Mouse (Mus musculus): Measurements from ENCODE around the gene Gm4131. TPM values are rescaled to one million over a fixed set of nuclear protein-coding genes. Genes with fewer than 3 reads are reported as not detected.
A peak's percentile ranks its signal among the peaks of the same experiment; 100 is the strongest.

Gene Gm4131
- polyA plus RNA-seq, 1 experiment from 2014 or later, result not detected

DNA sequence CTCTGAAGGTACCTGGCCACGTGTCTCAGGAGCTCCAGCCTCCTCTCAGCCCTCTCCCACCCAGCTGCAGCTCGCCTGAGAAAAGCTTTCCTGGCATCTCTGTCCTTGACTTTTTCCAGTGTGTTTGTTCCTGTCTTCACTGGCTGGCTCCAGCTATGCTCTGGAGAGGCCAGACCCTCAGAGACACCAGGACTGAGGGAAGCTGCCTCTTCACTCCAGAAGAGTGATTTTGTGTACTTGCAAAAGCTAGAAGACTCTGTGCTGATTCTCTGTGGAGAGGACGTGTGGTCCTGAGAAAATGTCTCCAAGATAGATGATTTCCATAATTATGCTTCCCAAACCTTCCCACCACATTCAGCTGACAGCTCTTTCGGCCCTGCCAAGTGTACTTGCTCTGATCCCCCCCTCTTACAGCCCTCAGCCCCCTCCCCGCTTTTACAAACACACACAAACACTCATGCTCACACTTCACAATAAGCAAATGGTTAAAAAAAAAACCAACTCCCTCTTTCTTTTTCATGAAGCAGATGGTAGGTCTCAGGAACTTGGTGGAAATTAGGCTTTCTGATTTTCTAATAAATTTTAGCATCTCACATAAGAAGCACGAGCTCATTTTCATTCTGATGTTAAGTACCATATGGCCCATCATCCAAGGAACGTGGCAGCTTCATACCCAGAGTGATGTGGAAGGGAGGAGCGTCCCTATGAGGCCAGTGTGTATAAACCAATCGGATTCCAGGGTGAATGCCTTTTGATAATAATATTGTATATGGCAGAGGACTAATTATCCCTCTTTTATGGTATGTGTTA, 111.8 kb downstream of the Gm4131 start:
- peaks cover 4% of the 10 kb centered on the region; the same call in 1 of the 2 replicates for H3K4me1 ChIP-seq
- H3K9ac ChIP-seq, result no peak overlapping the region
- 60% methylated on average over 9 of the region's 9 CpGs for WGBS
- no peak overlapping the region for H3K4me2 ChIP-seq (replicated peaks)
- no peak overlapping the region for H3K27ac ChIP-seq
- H3K27me3 ChIP-seq, result peaks cover 2% of the 10 kb centered on the region; the same call in 1 of the 2 replicates
- H3K9me3 ChIP-seq (replicated peaks), result no peaks in the 10 kb centered on the region
- H3K36me3 ChIP-seq, result no peaks in the 10 kb centered on the region
- H3K4me3 ChIP-seq, result no peak overlapping the region
- peak; percentile 46; the same call in 1 of the 2 replicates for ATAC-seq (ENCODE audit: low FRiP score)

DNA sequence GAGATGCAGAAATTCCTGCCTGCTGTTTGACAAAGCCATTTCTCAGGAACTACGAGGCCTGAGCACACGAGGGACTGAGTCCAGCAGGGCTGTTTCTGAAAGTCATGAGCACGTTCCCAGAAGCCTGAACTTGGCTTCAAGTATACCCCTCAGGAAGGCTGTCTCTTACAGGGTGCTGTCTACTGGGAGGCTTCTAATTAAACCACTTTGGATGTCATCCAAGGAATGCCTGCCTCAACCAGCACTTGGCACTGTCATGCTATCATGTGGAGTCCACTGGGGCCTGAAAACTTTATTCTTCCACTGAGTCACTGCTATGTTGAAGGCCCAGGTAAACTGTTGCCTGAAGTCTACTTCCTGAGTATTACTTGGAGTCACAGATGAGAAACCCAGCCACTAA, 112.6 kb downstream of the Gm4131 start:
- no peak for ATAC-seq (ENCODE audit: low FRiP score)
- H3K4me2 ChIP-seq (replicated peaks), result no peak overlapping the region
- peaks cover 2% of the 10 kb centered on the region; the same call in 1 of the 2 replicates for H3K27me3 ChIP-seq
- WGBS, result 66% methylated on average over 3 of the region's 3 CpGs
- no peak overlapping the region for H3K27ac ChIP-seq
- H3K4me3 ChIP-seq, result no peak overlapping the region
- no peaks in the 10 kb centered on the region for H3K36me3 ChIP-seq
- peaks cover 4% of the 10 kb centered on the region; the same call in 1 of the 2 replicates for H3K4me1 ChIP-seq
- H3K9me3 ChIP-seq (replicated peaks), result no peaks in the 10 kb centered on the region
- H3K9ac ChIP-seq, result no peak overlapping the region

DNA sequence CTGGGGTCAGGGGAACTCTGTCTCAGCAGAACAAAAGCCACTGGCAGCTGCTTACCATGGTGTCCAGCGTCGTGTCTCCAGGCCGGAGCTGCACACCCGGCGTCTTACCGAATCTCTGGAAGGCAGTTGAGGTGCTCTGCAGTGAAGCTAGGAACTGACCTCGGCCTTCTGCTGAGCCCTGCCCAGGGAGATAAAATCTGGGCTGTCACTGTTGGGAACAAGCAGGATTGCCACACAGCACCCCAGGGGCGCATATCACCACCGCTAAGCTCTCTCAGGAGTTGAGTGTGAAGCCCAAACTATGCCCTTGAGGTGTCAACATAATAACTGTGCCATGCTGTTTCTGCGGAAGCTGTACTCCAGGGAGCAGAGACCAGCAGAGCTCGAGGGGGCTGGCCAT, 113.4 kb downstream of the Gm4131 start:
- Histone ChIP-seq H3K4me3 (no peak overlapping the region), H3K4me1 (peaks cover 4% of the 10 kb centered on the region; the same call in 1 of the 2 replicates), H3K9me3 (replicated peaks) (no peaks in the 10 kb centered on the region), H3K36me3 (no peaks in the 10 kb centered on the region), H3K4me2 (replicated peaks) (no peak overlapping the region), H3K27ac (no peak overlapping the region), H3K27me3 (peaks cover 2% of the 10 kb centered on the region; the same call in 1 of the 2 replicates), H3K9ac (no peak overlapping the region)
- ATAC-seq (ENCODE audit: low FRiP score), result no peak
- 78% methylated on average over 11 of the region's 11 CpGs for WGBS

DNA sequence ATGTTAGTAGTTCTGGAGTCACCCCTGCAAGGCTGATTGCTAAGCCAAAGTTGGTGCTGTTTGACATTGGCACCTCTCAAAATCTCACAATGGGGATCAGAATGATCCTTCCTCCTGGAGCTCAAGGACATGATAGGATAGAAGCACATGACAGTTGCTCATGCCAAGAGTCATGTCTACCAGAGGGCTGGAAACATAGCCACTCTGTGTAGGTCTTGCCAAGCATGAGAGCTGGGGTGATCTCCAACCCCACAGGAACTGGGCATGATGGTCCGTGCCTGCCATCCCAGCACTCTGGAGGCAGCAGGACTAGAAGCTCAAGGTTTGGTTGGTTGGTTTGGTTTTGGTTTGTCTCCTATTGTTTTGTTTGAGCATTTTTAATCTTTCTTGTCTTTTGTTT, 116.0 kb downstream of the Gm4131 start:
- no peak overlapping the region for H3K4me3 ChIP-seq
- H3K9me3 ChIP-seq (replicated peaks), result no peaks in the 10 kb centered on the region
- no peaks in the 10 kb centered on the region for H3K4me1 ChIP-seq
- H3K9ac ChIP-seq, result no peak overlapping the region
- ATAC-seq (ENCODE audit: low FRiP score), result no peak
- no peak overlapping the region for H3K4me2 ChIP-seq (replicated peaks)
- no peak overlapping the region for H3K27ac ChIP-seq
- no peaks in the 10 kb centered on the region for H3K27me3 ChIP-seq
- WGBS, result 90% methylated on average over 1 of the region's 1 CpGs
- no peaks in the 10 kb centered on the region for H3K36me3 ChIP-seq

DNA sequence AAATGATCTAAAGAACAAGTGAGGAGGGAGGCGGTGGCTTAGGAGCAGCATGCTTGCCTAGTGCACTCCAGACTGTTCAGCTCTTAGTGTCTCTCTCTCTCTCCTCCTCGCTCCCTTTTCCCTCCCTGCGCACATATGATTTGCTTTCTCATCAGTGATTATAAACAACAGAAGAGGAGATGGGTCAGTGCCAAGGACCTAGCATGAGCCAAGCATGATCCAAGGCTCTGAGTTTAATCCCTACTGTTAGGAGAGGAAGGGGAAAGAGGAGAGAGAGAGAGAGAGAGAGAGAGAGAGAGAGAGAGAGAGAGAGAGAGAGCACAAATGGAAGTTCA, 119.5 kb downstream of the Gm4131 start:
- no peak overlapping the region for H3K4me3 ChIP-seq
- H3K27ac ChIP-seq, result no peak overlapping the region
- no peaks in the 10 kb centered on the region for H3K4me1 ChIP-seq
- H3K4me2 ChIP-seq (replicated peaks), result no peak overlapping the region
- no peak for ATAC-seq (ENCODE audit: low FRiP score)
- WGBS, result 82% methylated on average over 3 of the region's 3 CpGs
- no peaks in the 10 kb centered on the region for H3K36me3 ChIP-seq
- H3K9me3 ChIP-seq (replicated peaks), result no peaks in the 10 kb centered on the region
- H3K27me3 ChIP-seq, result no peaks in the 10 kb centered on the region
- no peak overlapping the region for H3K9ac ChIP-seq

DNA sequence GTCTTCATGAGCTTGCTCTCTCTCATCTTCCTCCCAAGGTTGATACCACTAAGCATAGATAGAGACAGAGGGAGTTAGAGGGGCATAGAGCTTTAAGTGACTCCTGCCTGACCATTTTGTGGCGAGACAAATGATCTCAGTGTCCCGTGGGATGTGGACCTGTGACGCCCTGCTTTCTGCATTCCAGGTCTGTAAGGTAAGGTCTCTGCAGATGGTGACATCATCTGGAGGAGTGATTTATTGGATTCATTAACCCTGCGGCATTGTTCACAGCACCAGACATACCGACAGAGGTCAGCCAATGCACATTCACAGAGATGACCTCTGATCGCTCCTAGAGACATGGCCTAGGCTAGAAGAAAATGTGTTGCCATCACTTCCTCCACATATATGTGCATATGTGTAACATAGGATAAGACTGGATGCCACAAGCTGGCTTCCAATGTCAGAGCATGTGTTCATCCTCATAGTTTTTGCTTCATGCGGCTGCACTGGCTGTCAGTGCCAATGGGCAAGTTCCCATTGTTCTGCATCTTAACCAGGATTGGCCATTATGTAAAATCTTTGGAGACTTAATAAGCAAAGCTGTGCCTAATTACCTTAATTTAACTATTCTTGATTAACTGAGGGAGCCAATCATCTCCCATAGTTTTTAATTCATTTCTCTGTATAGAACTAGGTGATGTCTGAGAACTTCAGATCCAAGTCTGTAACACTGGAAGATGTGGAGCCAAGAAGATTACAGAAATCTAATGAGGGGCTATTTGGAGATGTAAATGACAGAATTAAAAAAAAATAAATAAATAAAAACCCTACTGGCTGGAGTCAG, 120.1 kb downstream of the Gm4131 start:
- no peaks in the 10 kb centered on the region for H3K27me3 ChIP-seq
- WGBS, result 68% methylated on average over 7 of the region's 7 CpGs
- no peaks in the 10 kb centered on the region for H3K36me3 ChIP-seq
- H3K4me2 ChIP-seq (replicated peaks), result no peak overlapping the region
- no peaks in the 10 kb centered on the region for H3K9me3 ChIP-seq (replicated peaks)
- ATAC-seq (ENCODE audit: low FRiP score), result no peak
- H3K9ac ChIP-seq, result no peak overlapping the region
- no peaks in the 10 kb centered on the region for H3K4me1 ChIP-seq
- H3K4me3 ChIP-seq, result no peak overlapping the region
- no peak overlapping the region for H3K27ac ChIP-seq

DNA sequence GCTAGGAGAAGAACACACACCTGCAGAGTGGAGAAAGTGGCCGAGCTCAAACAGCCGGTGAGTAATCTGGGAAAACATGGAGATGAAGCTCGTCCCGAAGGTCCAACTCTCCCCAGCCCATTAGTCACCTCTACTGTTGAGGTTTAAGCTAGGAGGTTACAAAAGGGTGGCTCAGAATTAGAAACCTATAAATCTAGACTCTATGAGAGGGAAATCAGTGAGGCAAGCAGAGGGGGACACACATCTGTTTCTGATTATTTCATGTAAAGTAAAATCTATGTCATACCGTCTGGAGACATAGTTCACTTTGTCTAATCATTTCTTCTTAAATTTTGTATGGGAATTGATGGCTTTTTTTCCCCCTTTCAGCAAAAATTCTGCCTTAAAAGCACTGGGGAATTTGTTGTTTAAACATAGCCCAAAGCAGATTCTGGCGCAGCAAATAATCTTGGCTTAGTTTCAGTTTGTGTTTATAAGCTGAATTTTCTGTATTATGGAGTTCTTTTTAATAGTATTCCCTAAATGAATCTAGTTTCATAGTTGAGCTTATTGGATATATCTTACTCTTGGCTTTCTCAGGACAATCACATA, 122.8 kb downstream of the Gm4131 start:
- H3K4me1 ChIP-seq, result no peaks in the 10 kb centered on the region
- H3K9me3 ChIP-seq (replicated peaks), result no peaks in the 10 kb centered on the region
- H3K27me3 ChIP-seq, result no peaks in the 10 kb centered on the region
- 75% methylated on average over 6 of the region's 6 CpGs for WGBS
- no peak overlapping the region for H3K4me3 ChIP-seq
- H3K36me3 ChIP-seq, result no peaks in the 10 kb centered on the region
- H3K9ac ChIP-seq, result no peak overlapping the region
- no peak overlapping the region for H3K4me2 ChIP-seq (replicated peaks)
- no peak overlapping the region for H3K27ac ChIP-seq
- no peak for ATAC-seq (ENCODE audit: low FRiP score)

DNA sequence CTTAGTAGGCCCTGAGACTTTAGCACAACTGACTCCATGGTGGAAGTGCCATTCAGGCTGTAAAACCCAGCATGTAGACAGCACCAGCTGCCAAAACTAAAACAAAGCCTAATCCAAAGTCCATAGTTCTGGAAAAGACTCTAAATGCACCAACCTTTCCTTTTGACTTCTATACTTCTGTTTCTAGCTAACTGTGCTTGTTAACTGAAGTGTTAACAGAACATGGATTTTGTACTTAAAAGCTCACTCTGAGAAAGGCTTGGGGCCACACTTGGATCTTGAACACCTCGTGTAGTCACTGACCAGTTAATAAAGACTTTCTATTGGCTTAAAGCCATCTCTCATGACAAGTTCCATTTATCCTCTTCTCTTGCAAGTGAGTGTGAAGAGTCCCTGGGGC, 123.8 kb downstream of the Gm4131 start:
- 82% methylated on average over 1 of the region's 1 CpGs for WGBS
- Histone ChIP-seq H3K4me3 (no peak overlapping the region), H3K4me2 (replicated peaks) (no peak overlapping the region), H3K4me1 (no peaks in the 10 kb centered on the region), H3K9ac (no peak overlapping the region), H3K9me3 (replicated peaks) (no peaks in the 10 kb centered on the region), H3K27ac (no peak overlapping the region), H3K27me3 (no peaks in the 10 kb centered on the region), H3K36me3 (no peaks in the 10 kb centered on the region)
- ATAC-seq (ENCODE audit: low FRiP score), result no peak

DNA sequence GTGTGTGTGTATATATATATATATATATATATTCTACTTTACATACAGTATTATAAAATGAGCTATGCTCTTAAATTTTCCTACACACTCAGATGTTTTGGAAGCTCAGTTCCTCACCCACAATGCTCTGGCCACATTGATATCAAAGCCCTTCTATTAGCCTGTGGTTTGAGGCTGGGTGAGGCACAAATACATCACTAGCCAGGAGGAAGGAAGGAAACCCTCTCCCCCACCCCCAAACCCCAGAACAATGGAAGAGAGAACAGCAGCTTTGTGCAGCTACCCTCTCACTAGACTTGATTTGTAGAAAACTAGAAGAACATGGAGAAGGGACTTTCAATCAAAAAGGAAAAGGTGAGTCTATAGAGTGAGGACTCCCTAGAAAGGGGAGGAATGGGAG, 126.7 kb downstream of the Gm4131 start:
- no peak for ATAC-seq (ENCODE audit: low FRiP score)
- Histone ChIP-seq H3K4me1 (no peaks in the 10 kb centered on the region), H3K9ac (no peak overlapping the region), H3K36me3 (no peaks in the 10 kb centered on the region), H3K9me3 (replicated peaks) (no peaks in the 10 kb centered on the region), H3K27me3 (no peaks in the 10 kb centered on the region), H3K27ac (no peak overlapping the region), H3K4me3 (no peak overlapping the region), H3K4me2 (replicated peaks) (no peak overlapping the region)

DNA sequence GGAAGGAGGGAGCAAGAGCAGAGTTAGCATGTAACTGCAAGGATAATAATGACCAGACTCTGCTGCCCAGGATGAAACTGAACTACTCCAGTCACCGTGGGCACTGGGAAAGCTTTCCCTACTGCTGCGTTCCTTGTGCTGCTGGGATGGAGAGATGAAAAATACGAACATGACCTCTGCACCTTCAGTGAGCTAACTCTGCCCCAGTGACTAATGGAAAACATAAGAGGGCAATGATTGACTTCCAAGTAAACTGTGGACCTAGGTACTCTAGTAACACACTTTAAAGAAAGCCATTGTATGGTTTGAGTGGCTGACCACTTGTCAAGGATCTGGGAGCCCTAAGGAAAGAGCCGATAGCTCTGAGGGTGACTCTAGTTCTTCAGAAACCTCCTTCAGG, 128.5 kb downstream of the Gm4131 start:
- 82% methylated on average over 4 of the region's 4 CpGs for WGBS
- Histone ChIP-seq H3K27ac (no peak overlapping the region), H3K9me3 (replicated peaks) (no peaks in the 10 kb centered on the region), H3K27me3 (no peaks in the 10 kb centered on the region), H3K9ac (no peak overlapping the region), H3K36me3 (no peaks in the 10 kb centered on the region), H3K4me1 (no peaks in the 10 kb centered on the region), H3K4me2 (replicated peaks) (no peak overlapping the region), H3K4me3 (no peak overlapping the region)
- no peak for ATAC-seq (ENCODE audit: low FRiP score)

DNA sequence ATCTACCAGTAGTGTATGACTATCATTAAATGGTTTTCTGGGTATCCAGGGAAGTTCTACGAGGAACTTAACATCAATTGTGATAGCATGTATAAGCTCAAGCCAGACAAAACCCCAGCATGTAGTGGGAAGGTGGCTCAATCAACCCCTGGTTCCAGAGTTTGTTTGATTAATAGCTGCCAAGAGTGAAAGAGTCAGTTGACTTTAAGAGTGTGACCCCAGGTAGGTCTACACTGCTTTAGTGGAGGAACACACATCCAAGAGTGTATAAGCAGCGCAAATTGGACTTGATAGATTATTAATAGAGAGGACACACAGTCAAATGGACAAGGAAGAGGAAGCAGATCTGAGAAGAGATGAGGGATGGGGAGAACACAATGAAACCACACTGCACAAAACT, 128.9 kb downstream of the Gm4131 start:
- H3K9ac ChIP-seq, result no peak overlapping the region
- WGBS, result 87% methylated on average over 2 of the region's 2 CpGs
- H3K4me1 ChIP-seq, result no peaks in the 10 kb centered on the region
- H3K27me3 ChIP-seq, result no peaks in the 10 kb centered on the region
- H3K4me3 ChIP-seq, result no peak overlapping the region
- no peak for ATAC-seq (ENCODE audit: low FRiP score)
- no peak overlapping the region for H3K4me2 ChIP-seq (replicated peaks)
- H3K9me3 ChIP-seq (replicated peaks), result no peaks in the 10 kb centered on the region
- H3K36me3 ChIP-seq, result no peaks in the 10 kb centered on the region
- no peak overlapping the region for H3K27ac ChIP-seq

DNA sequence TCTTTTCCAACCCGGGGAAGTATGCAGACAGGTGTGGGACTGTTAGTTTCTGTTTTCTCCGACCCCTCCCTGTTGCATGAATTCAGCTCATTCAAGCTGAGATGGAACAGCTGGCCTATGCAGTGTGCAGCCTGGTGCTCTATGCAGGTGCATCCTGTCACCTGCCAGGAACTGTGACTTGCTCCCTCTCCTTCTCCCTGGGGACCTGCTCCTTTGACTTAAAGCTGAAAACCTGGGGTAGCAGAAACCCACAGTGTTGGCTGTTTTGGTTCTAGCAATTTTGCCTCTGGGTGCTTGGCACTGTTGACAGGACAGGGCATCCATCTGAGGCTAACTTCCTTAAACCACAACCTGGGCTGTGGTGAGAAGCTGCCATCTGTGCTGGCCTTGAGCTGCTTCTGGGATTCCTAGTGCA, 141.4 kb downstream of the Gm4131 start:
- Histone ChIP-seq H3K27ac (no peak overlapping the region), H3K4me2 (replicated peaks) (no peak overlapping the region), H3K4me3 (no peak overlapping the region), H3K9me3 (replicated peaks) (no peaks in the 10 kb centered on the region), H3K4me1 (no peaks in the 10 kb centered on the region), H3K27me3 (no peaks in the 10 kb centered on the region), H3K36me3 (no peaks in the 10 kb centered on the region), H3K9ac (no peak overlapping the region)
- WGBS, result 72% methylated on average over 2 of the region's 2 CpGs
- ATAC-seq (ENCODE audit: low FRiP score), result no peak
